Mouse (Mus musculus): ENCODE measurements at regions not wholly inside any gene's neighbourhood (a gene's known extent, or its start where the extent isn't known, plus 50 kb on each side); places are given as distances from the start of the nearest gene placed in this dataset.

DNA sequence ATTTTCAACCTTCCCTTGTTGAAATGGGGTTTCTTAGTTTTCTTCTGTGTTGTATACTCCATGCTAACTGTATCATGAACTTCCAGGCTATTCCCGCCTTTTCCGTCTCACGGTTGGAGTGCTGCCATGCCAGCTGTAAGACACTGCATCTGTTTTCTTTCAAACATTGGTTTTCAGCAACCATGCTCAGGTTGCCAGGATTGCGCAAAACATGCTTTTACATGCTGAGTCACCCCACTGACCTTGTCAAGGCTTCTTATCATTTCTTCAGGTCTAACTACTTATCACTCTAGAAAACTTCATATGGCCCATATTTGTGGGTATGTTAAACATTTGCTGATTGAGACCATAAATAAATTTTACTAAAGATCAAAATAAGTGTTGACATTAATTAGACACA, 551.2 kb downstream of the Tlr4 start:
- no peak for TF ChIP-seq POLR2A (IDR thresholded peaks at IDR 0.05; ENCODE audit: insufficient read depth, low read depth, low read length)
- TF ChIP-seq CTCF (IDR thresholded peaks at IDR 0.05): no peak

Data from heart, adult 2 months (tissue).